Mouse (Mus musculus): Measurements from ENCODE around the gene Cd46. TPM values are rescaled to one million over a fixed set of nuclear protein-coding genes. Genes with fewer than 3 reads are reported as not detected.

Gene Cd46
- 1 to 10 TPM in 2 of 4 experiments, under 1 TPM in 2; 0.76 to 1.3 (median 0.96) TPM for total RNA-seq (2022)

- DNase-seq (ENCODE audit: low spot score in 2 of 2): peak; percentile 44 to 47
Measured at GRCm38 (mm10) chr1:195092220-195092720, at the start of gene Cd46. Gene Cd46, minus strand, starts transcription at chr1:195092249.

DNA sequence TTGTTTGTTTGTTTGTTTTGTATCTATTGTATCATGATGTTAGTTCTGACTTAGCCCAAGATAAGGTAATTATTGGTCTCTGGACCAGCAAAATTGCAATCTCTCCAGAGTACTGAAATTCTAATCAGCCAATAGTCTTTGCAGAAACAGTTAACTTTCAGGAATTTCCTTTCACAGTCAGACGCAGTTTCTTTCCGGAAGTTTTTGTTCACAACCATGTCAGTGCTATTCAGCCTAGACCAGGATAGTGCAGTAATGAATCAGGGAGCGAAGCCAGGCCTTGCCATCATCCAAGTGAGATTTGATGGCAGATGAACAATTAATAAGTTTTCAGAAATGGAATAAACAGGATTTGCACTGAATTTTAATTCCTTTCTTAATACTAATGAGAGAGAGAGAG, 40.0 kb upstream of the Cd46 start:
- DNase-seq (ENCODE audit: low spot score in 2 of 2): no peak

DNA sequence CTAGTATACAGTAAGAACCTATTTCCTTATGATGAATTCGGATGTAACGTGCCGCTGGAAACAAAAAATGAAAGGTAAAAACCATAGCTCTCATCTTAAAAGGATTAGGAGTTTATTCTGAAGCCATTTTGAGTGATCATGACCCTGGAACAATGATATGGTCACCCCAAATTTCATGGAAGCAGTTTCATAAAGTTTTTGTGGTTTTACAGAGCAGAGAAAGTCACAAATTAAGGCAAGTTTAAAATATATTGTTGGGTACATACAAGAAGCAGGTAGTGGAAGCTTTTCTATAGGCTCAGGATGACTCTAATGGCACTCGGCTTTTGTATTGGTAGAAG, 39.6 kb upstream of the Cd46 start:
- DNase-seq (ENCODE audit: low spot score in 2 of 2): no peak

- peak; percentile 72 to 73 for DNase-seq (ENCODE audit: low spot score in 2 of 2)
Measured at GRCm38 (mm10) chr1:195130953-195131674, 39.1 kb upstream of the Cd46 start, which contains the start of gene Cr1l. Gene Cr1l, minus strand, starts transcription at chr1:195131586.

- no peak for DNase-seq (ENCODE audit: low spot score in 2 of 2)
Measured at GRCm38 (mm10) chr1:195130479-195130878, 38.4 kb upstream of the Cd46 start.

- DNase-seq (ENCODE audit: low spot score in 2 of 2): no peak
Measured at GRCm38 (mm10) chr1:195129867-195130266, 37.8 kb upstream of the Cd46 start.

- no peak for DNase-seq (ENCODE audit: low spot score in 2 of 2)
Measured at GRCm38 (mm10) chr1:195114414-195114813, 22.4 kb upstream of the Cd46 start.

- no peak for DNase-seq (ENCODE audit: low spot score in 2 of 2)
Measured at GRCm38 (mm10) chr1:195113621-195114020, 21.6 kb upstream of the Cd46 start.

GRCm38 (mm10) chr1:195100693-195101092, 8.6 kb upstream of the Cd46 start:
- no peak for DNase-seq (ENCODE audit: low spot score in 2 of 2)

DNA sequence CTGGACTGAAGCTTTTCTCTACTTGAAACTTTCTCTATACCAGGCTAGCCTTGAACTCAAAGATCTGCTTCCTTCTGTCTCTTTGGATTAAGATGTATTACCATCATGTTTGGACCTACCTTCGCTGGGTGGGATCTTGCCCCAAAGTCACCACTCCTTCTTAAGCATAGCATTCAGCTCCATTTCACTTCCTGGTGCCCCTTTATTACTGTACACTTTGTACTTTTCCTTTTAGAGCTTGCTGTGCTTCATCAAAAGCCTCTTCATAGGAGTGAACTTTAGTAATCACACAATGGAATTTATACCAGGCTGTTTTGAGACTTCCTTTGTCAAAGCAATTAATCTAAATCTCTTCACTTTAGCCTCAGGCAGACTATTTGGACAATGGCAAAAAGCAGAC, 6.0 kb upstream of the Cd46 start:
- DNase-seq (ENCODE audit: low spot score in 2 of 2): no peak

DNA sequence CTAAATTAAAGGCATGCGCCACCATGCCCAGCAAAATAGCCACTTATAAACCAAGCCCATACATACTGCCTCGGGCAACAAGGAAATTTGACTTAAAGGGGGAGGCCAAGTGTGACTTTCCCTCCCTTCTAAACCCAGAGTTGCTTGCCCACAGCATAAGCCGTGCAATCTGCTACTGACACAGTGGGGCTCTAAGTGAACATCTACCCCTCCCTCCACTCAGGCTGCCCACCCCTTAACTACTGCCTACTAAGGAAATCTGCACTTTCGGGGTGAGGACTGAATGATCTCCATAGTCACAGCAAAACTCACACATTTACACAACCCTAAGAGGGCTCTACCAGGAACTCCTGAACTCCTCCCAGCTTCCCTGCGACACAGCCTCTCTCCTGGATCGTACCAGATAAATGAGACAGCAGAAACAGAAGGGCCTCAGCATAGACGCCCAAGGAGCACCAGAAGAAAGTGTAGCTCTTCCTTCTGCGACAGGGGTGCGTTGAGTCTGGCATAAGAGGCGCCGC, 290 bp downstream of the Cd46 start:
- no peak for DNase-seq (ENCODE audit: low spot score in 2 of 2)

GRCm38 (mm10) chr1:195082142-195082541, 9.9 kb downstream of the Cd46 start:
- no peak for DNase-seq (ENCODE audit: low spot score in 2 of 2)

DNA sequence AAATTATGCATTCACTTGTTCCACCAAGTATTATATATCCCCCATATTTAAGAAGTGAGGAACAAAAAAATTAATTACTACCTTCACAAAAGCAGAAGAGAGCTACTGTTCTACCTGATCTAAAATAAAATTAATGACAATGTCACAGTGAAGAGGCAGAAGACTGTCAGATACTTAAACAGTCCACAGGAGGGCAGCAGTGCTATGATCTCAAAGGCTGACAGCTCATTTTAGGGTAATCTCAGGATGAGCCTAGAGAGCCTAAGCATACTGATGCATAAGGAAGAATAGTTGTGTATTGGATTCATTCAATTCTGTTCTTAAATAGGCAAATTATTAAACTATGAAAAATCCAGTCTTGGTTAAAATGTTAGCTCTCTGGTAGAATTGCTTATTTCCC, 51.6 kb downstream of the Cd46 start:
- DNase-seq (ENCODE audit: low spot score in 2 of 2): no peak

DNA sequence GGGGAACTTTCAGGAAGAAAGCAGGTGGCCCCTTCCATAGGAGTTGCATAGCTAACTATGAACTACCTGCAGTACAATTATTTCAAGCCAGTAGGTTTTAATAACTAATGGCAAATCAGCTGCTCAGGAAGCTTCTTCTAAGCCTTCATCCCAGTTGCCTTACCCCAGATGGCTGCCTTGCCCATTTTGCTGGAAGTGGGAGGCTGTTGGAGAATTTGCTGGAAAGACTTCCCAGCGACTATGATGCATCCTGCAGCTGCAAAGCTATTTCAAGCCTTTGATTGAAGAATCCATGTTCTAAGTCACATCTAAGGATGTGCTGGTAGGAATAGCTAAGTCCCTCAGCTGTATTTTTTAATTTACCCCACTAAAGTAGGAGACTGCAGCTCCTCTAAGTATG, 53.7 kb downstream of the Cd46 start:
- no peak for DNase-seq (ENCODE audit: low spot score in 2 of 2)

GRCm38 (mm10) chr1:195037985-195038384, 54.1 kb downstream of the Cd46 start:
- no peak for DNase-seq (ENCODE audit: low spot score in 2 of 2)

GRCm38 (mm10) chr1:195037483-195037882, 54.6 kb downstream of the Cd46 start:
- DNase-seq (ENCODE audit: low spot score in 2 of 2): no peak

GRCm38 (mm10) chr1:195033941-195034340, 58.1 kb downstream of the Cd46 start:
- DNase-seq (ENCODE audit: low spot score in 2 of 2): peak; percentile 70 to 74

GRCm38 (mm10) chr1:195032738-195033137, 59.3 kb downstream of the Cd46 start:
- DNase-seq (ENCODE audit: low spot score in 2 of 2): no peak

- no peak for DNase-seq (ENCODE audit: low spot score in 2 of 2)
Measured at GRCm38 (mm10) chr1:195031786-195032185, 60.3 kb downstream of the Cd46 start.

DNA sequence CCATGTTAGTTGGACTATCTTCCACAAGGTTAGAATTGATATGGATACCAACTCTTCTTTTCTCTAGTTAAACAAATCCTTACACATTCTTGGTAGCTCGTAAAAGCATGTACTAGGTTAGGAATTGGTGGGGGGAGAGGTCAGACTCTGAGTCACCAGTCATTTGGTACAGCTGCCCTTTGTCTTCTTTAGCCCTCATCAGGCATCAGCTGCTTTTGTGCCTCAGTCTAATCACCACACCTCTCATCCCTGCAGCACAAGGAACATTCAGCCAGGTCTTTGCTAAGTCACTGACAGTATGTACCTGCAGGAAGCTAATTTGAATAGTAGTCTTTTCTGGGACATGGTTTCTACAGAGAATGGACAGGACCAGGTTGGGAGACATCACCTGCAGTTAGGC, 64.5 kb downstream of the Cd46 start:
- DNase-seq (ENCODE audit: low spot score in 2 of 2): no peak

DNA sequence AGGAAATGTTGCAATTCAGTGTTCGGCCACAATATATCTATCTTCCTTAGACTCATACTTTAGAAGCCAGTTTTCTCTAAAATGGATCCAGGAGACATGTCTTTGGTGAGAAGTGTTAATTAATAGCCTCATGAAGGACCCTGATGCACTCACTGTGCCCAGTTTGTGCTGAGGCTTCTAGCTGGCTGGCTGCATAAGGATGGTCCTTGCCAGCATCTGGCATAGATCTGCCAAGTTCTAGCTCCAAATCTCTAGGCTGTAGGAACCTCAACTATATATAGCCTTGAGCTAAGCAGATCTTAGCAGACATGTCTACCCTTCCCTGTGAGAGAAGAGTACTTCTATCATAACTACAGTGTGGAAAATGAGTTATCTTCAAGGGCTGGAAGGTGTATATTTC, 68.2 kb downstream of the Cd46 start:
- DNase-seq (ENCODE audit: low spot score in 2 of 2): no peak

DNA sequence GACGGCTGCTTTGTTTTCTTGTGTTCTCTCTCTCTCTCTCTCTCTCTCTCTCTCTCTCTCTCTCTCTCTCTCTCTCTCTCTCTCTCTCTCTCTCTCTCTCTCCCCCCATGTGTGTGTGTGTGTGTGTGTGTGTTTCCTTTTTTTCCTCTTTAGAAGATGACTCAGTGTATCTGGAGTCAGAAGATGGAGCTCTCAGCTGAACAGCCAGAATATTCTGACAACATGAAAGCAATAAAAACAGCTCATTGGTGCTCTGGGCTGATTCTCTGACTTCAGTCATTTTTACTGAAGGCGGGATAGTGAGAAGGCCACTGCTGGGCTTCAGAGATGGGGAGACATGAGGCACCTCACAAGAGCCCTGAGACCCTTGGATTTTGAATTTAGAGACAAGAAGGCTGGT, 70.2 kb downstream of the Cd46 start:
- DNase-seq (ENCODE audit: low spot score in 2 of 2): no peak

DNA sequence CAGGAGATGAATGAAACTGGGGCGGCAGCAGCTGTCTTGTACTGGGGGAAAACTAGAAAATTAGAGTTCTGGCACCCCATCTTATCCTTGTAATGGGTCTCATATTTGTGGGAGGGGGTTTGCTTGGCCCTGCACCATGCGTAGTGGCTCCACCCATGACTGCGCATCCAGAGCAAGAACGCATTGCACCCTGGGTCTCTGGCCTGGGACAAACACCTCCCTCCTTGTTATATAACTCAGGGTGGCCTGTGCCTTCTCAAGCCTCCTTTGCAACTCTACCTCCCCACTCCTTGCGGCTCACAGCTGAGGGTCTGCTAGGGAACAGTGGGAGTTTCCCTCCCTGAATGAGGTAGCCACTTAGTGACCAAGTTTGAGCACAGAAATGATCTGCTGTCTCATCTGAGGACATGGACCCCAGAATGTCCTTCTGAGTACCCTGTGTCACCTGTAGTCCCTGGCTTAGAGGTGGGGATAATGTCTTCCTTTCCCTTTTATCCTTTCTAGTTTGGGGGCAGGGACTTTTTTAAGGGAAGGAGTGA, 72.9 kb downstream of the Cd46 start:
- no peak for DNase-seq (ENCODE audit: low spot score in 2 of 2)
